Mouse (Mus musculus): ENCODE data around the gene Apol10a. TPM values are rescaled to one million over a fixed set of nuclear protein-coding genes. Genes with fewer than 3 reads are reported as not detected.
"Not testable (repeated sequence)": the region's sequence is repeated elsewhere in the genome, so short reads cannot be mapped to it uniquely, and the experiment has no call there.

Gene Apol10a
- polyA plus RNA-seq (2016; fragmentation: Nextera tagmentation; extraction: Ambion mirVana): not detected in 2 replicates

GRCm38 (mm10) chr15:77476693-77477092, at the start of gene Apol10a:
Apol10a (plus strand) TSS chr15:77477047.
- not testable (repeated sequence) for H3K27me3 ChIP-seq (ENCODE audit: insufficient read depth, poor library complexity, severe bottlenecking); H3K4me3 ChIP-seq; H3K36me3 ChIP-seq; H3K27ac ChIP-seq; DNase-seq (ENCODE audit: low spot score); H3K9me3 ChIP-seq; H3K4me1 ChIP-seq (replicated peaks)
- WGBS: 86% methylated on average over 2 of the region's 2 CpGs

DNA sequence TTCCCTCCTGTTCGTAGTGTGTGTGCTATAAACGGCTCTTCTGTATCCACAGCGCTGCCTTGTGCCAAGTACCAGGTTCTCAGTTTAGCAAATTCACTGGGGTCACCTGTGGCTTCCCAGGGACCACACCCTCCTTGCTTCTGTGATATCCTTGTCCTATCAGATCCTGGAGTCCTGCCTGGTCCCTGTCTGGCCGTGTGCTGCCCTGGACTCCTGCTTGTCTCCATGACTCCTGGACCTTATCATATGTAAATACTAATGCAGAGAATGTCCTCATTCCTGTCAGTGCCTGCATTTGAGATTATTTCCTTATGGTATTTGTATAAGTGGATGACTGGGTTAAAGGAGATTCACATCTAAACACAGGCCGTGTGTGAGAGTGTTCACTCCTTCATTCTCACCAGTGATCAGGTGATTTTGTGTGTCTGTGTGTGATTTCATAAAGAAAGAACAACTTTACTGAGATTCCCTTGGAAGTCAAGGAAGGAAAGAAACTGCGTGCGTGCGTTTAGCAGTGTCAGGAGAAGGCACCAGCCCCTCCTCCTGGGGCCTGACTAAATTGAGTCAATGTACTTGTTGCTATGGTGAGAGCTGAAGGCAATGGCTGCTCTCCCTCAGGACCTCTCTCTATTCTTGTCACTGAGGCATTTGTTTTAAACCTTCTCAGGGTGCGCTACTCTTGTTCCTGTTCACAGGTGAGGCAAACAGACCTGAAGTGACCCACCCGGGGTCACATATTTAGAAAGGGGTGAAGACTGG, 48.0 kb upstream of the Apol10a start:
- H3K27me3 ChIP-seq (ENCODE audit: insufficient read depth, poor library complexity, severe bottlenecking); H3K27ac ChIP-seq; DNase-seq (ENCODE audit: low spot score); H3K9me3 ChIP-seq; H3K36me3 ChIP-seq; H3K4me3 ChIP-seq; H3K4me1 ChIP-seq (replicated peaks): not testable (repeated sequence)
- WGBS: 66% methylated on average over 9 of the region's 10 CpGs

DNA sequence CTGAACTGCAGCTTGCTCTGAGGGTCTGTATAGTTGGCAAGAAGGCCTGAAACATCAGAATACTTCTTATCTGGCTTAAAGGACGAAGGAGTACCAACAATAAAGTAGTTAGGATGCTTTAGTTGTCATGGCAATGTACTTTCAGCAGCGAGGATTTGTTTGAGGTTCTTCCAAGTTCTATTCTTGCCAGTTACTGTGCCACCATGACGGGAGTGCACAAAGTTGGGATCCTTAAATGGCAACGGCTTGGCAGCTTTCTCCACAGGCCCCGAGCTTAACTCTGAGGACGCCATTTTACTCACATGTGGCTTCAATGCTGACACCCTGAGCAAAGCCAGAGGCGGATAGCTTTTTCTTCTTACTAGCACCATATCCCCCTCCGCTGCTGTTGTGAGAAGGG, 32.1 kb upstream of the Apol10a start:
- H3K9me3 ChIP-seq; H3K27ac ChIP-seq; DNase-seq (ENCODE audit: low spot score); H3K27me3 ChIP-seq (ENCODE audit: insufficient read depth, poor library complexity, severe bottlenecking); H3K4me3 ChIP-seq; H3K4me1 ChIP-seq (replicated peaks); H3K36me3 ChIP-seq: not testable (repeated sequence)
- 87% methylated on average over 8 of the region's 8 CpGs for WGBS

GRCm38 (mm10) chr15:77445668-77446067, 31.2 kb upstream of the Apol10a start:
- not testable (repeated sequence) for H3K27ac ChIP-seq; DNase-seq (ENCODE audit: low spot score); H3K27me3 ChIP-seq (ENCODE audit: insufficient read depth, poor library complexity, severe bottlenecking); H3K4me3 ChIP-seq; H3K4me1 ChIP-seq (replicated peaks); H3K9me3 ChIP-seq; H3K36me3 ChIP-seq
- WGBS: 70% methylated on average over 1 of the region's 1 CpGs

DNA sequence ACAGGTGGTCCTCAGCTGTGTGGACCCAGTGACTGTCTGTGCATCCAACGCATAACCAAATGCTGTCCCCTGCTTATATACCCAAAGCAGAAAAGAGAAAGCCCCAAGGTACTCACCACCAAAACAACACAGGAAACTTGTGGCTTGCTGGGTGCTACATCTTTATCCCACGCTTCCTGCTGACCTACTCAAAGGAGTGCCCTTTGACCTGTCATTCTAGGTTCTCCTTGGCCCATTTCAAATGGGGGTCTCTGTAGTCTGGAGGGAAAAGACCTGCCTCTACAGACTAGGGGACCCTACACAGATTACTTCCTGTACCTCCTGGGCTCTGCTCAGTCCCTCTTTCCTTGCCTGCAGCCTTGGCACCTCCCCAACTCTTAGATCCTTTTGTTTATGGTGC, 29.5 kb upstream of the Apol10a start, which contains the start of gene Apol7b:
Gene Apol7b, minus strand, starts transcription at position 101 of the 400 bp plus-strand sequence.
- H3K4me1 ChIP-seq (replicated peaks); H3K27ac ChIP-seq; H3K4me3 ChIP-seq; H3K36me3 ChIP-seq; H3K9me3 ChIP-seq; DNase-seq (ENCODE audit: low spot score); H3K27me3 ChIP-seq (ENCODE audit: insufficient read depth, poor library complexity, severe bottlenecking): not testable (repeated sequence)
- WGBS: 91% methylated on average over 2 of the region's 2 CpGs

GRCm38 (mm10) chr15:77449927-77450326, 26.9 kb upstream of the Apol10a start:
- peak; percentile 4 for DNase-seq (ENCODE audit: low spot score)

DNA sequence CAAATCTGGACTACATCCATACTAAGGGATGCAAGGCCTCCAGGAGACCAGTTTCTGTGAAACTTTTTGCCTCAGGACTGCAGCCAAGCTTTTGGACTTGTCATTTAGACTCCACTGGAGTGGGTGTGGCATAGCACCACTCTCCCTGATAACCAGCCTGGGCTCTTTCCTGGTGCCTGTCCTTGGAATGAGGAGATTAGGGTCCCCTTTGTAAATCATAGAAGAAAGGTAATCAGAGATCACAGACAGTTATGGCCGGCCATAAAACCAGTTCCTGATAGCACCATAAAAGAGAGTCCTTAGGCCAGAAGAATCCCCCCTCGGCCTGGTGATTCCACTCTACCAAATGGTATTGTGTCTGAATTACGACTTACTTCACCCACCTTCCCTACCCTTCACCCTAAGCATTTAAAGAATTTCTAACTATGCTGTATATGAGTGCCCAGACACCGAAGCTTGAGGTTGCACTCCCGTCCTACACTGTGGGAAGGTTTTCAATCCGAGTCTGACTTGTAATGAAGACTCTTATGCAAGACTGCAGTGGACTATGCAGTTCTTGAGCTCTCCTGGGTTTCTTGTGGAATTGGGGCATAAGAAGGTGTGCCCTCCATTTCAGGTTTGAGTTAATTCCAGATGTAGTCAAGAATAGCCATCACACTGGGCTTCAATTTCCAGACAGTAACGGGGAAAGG, 2.0 kb upstream of the Apol10a start:
- H3K27ac ChIP-seq; H3K4me3 ChIP-seq; H3K36me3 ChIP-seq; H3K27me3 ChIP-seq (ENCODE audit: insufficient read depth, poor library complexity, severe bottlenecking); H3K4me1 ChIP-seq (replicated peaks); H3K9me3 ChIP-seq; DNase-seq (ENCODE audit: low spot score): not testable (repeated sequence)
- WGBS: 89% methylated on average over 7 of the region's 7 CpGs

More at GRCm38 (mm10) chr15:77449927-77450326, 26.9 kb upstream of the Apol10a start:
- H3K36me3 ChIP-seq; H3K4me3 ChIP-seq; H3K9me3 ChIP-seq; H3K27ac ChIP-seq; H3K4me1 ChIP-seq (replicated peaks); H3K27me3 ChIP-seq (ENCODE audit: insufficient read depth, poor library complexity, severe bottlenecking): not testable (repeated sequence)
- WGBS: 58% methylated on average over 10 of the region's 10 CpGs

GRCm38 (mm10) chr15:77482140-77482794, 5.4 kb downstream of the Apol10a start:
- WGBS: 80% methylated on average over 4 of the region's 4 CpGs
- no peaks in the 10 kb centered on the region for H3K4me1 ChIP-seq (replicated peaks)
- no peaks in the 10 kb centered on the region for H3K27me3 ChIP-seq (ENCODE audit: insufficient read depth, poor library complexity, severe bottlenecking)
- no peak for DNase-seq (ENCODE audit: low spot score)
- H3K27ac ChIP-seq: no peak overlapping the region
- no peaks in the 10 kb centered on the region for H3K9me3 ChIP-seq
- H3K4me3 ChIP-seq: no peak overlapping the region
- no peaks in the 10 kb centered on the region for H3K36me3 ChIP-seq

DNA sequence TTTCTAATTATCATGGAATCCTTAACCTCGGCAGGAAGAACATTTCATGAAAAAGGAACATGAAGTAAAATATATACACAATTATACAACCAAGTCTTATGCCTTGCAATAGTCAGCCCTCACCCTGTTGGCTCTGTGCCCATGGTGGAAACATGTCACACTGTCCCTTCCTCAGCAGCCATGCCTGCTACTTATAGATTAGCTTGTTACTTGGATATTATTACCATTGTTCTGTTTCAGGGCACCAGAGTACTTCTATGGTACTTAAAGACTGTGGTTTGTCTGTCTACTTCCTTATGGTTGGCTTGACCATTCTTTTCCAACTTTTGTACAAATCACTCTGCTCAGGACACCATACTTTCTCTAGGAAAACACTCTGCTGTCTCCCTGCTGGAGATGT, 16.3 kb downstream of the Apol10a start:
- H3K4me3 ChIP-seq; H3K27me3 ChIP-seq (ENCODE audit: insufficient read depth, poor library complexity, severe bottlenecking); DNase-seq (ENCODE audit: low spot score); H3K9me3 ChIP-seq; H3K36me3 ChIP-seq; H3K4me1 ChIP-seq (replicated peaks); H3K27ac ChIP-seq: not testable (repeated sequence)
- no CpG with 5 or more reads among the region's 1 CpGs for WGBS

DNA sequence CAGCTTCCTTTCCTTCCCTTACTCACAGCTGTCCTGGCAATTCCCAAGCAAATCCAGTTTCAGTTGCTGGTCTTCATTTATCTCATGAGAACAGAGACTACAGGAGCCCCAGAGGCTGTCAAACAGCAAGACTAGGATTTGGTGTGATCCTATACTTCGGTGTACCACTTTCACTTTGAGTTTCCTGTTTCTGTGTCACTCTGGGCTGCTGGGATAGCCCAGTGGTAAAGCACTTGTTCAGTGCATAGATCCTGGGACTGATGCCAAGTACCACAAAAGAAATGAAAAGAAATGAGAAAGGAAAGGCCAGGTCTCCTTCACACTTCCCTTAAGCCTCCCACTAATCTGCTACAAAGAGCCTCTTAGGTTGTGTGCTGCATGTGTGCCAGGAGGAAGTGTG, 17.8 kb downstream of the Apol10a start:
- WGBS: 76% methylated on average over 1 of the region's 1 CpGs
- H3K27ac ChIP-seq; DNase-seq (ENCODE audit: low spot score); H3K27me3 ChIP-seq (ENCODE audit: insufficient read depth, poor library complexity, severe bottlenecking); H3K4me1 ChIP-seq (replicated peaks); H3K9me3 ChIP-seq; H3K36me3 ChIP-seq; H3K4me3 ChIP-seq: not testable (repeated sequence)

DNA sequence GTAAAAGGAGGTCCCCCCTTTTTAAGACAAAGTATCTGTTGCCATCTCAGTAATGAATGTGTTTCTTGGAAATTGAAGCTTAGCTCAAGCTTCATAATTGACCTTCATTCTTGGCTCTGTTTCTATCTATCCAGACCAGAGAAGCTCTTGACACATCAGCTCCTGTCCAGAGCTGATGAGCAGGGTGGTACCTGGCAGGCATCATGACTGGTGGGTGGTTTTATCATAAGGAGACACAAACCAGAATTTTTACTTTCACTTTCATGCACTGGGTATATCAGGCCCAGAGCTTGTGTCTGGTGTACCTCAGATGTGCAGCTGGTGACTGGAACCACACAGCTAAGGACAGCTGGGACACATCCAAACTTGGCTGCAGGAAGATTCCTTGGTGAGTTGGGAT, 31.1 kb downstream of the Apol10a start, which contains the start of gene Apol11a:
Gene Apol11a, plus strand, starts transcription at position 306 of the 400 bp plus-strand sequence.
- not testable (repeated sequence) for H3K27me3 ChIP-seq (ENCODE audit: insufficient read depth, poor library complexity, severe bottlenecking); H3K4me1 ChIP-seq (replicated peaks); DNase-seq (ENCODE audit: low spot score); H3K9me3 ChIP-seq; H3K36me3 ChIP-seq; H3K4me3 ChIP-seq; H3K27ac ChIP-seq

- not testable (repeated sequence) for H3K4me1 ChIP-seq (replicated peaks); H3K9me3 ChIP-seq; H3K36me3 ChIP-seq; H3K27ac ChIP-seq; H3K4me3 ChIP-seq; H3K27me3 ChIP-seq (ENCODE audit: insufficient read depth, poor library complexity, severe bottlenecking); DNase-seq (ENCODE audit: low spot score)
- 76% methylated on average over 4 of the region's 4 CpGs for WGBS
Observed at GRCm38 (mm10) chr15:77520596-77520995, 43.7 kb downstream of the Apol10a start.

DNA sequence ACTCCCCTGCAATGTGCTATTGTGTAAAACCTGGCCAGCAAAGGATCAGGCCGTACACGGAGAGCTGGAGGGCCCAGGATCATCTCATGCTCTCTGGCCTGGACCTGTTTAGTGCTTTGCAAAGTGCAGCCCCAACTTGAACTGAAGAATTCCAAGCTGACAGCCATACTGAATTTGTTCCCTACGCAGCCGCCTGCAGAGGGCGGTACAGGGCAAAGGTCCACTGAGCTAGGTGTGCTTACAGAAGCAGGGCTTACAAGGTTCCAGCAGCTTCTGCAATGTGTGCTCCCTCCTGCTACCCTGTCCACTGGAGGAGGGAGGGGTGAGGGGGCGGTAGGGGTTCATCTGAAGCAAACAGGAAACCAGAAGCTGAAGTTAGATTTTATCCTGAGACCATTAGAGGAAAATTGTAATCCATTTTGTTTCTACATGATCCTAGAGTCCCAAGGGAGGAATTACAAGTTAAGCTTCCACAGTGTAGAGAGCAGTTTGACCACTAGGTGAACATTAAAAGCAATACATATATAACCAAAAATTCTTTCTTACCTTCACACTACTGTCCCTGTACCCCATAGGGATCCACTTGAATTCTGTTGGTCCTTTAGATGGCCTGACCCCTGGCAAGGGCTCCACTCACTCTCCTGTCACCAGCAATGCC, 46.5 kb downstream of the Apol10a start:
- 16% methylated on average over 6 of the region's 6 CpGs for WGBS
- not testable (repeated sequence) for H3K4me1 ChIP-seq (replicated peaks); H3K4me3 ChIP-seq; H3K9me3 ChIP-seq; H3K36me3 ChIP-seq; H3K27me3 ChIP-seq (ENCODE audit: insufficient read depth, poor library complexity, severe bottlenecking); H3K27ac ChIP-seq
- DNase-seq (ENCODE audit: low spot score): peak; percentile 43

Data from hindbrain, embryonic 10.5 days (tissue).